Mouse (Mus musculus) heart, postnatal 25 days (tissue): ENCODE measurements around the gene Prkca. TPM values are rescaled to one million over a fixed set of nuclear protein-coding genes. Genes with fewer than 3 reads are reported as not detected.

ENCODE experiments used
- DNase-seq: peaks from one replicate; pipeline ENCODE4 v3.0.0; 2022; ENCODE audit warnings: low spot score
- intact Hi-C: fragments of 180-260 bp; cut with DNase I; formaldehyde crosslinking; loops from one replicate; pipeline ENCODE4 v1.15.1; 2025
- total RNA-seq, 2 experiments: library from RNA; stranded (reverse); gene quantifications; 2 replicates each; pipeline ENCODE4 v1.2.3; 2021

The Prkca gene
- total RNA-seq, 2 experiments from 2014 or later = 39.0 to 39.7 TPM

- intact Hi-C loops = loop anchor here (5.0 kb wide), 1 partner anchor 81 kb away; no protein-coding TSS in a partner anchor
- DNase-seq = no peak
These were observed 95.3 kb downstream of the Prkca start for GRCm38 (mm10) chr11:108248218-108249046.

- no peak for DNase-seq
- intact Hi-C loops = loop anchor here (5.0 kb wide), 1 partner anchor 80 kb away; no protein-coding TSS in a partner anchor
These were observed 96.4 kb downstream of the Prkca start for GRCm38 (mm10) chr11:108247121-108247863.

GRCm38 (mm10) chr11:108246267-108246702, 97.4 kb downstream of the Prkca start:
- no peak for DNase-seq
- intact Hi-C loops = loop anchor here (5.0 kb wide), 1 partner anchor 79 kb away; no protein-coding TSS in a partner anchor

- intact Hi-C loops = no loop called here
These were observed 99.5 kb downstream of the Prkca start for GRCm38 (mm10) chr11:108244241-108244640.

GRCm38 (mm10) chr11:108243633-108244032, 100.1 kb downstream of the Prkca start:
- no peak for DNase-seq
- intact Hi-C loops = no loop called here

More at GRCm38 (mm10) chr11:108244241-108244640, 99.5 kb downstream of the Prkca start:
- no peak for DNase-seq

- DNase-seq = no peak
- intact Hi-C loops = no loop called here
These were observed 102.7 kb downstream of the Prkca start for GRCm38 (mm10) chr11:108240924-108241498.

- intact Hi-C loops = no loop called here
- no peak for DNase-seq
These were observed 104.6 kb downstream of the Prkca start for GRCm38 (mm10) chr11:108239173-108239572.

GRCm38 (mm10) chr11:108236754-108237428, 106.8 kb downstream of the Prkca start:
- intact Hi-C loops = no loop called here
- DNase-seq = no peak

GRCm38 (mm10) chr11:108236195-108236594, 107.5 kb downstream of the Prkca start:
- intact Hi-C loops = no loop called here
- DNase-seq = no peak

GRCm38 (mm10) chr11:108235081-108235703, 108.5 kb downstream of the Prkca start:
- intact Hi-C loops = no loop called here
- DNase-seq = no peak

- intact Hi-C loops = no loop called here
- no peak for DNase-seq
These were observed 110.7 kb downstream of the Prkca start for GRCm38 (mm10) chr11:108233015-108233414.

GRCm38 (mm10) chr11:108230101-108230500, 113.6 kb downstream of the Prkca start:
- DNase-seq = no peak
- intact Hi-C loops = no loop called here

- no peak for DNase-seq
- intact Hi-C loops = no loop called here
These were observed 114.4 kb downstream of the Prkca start for GRCm38 (mm10) chr11:108229176-108229946.

GRCm38 (mm10) chr11:108228497-108228896, 115.2 kb downstream of the Prkca start:
- DNase-seq = no peak
- intact Hi-C loops = no loop called here

- intact Hi-C loops = no loop called here
- DNase-seq = no peak
These were observed 117.5 kb downstream of the Prkca start for GRCm38 (mm10) chr11:108226248-108226647.

- no peak for DNase-seq
- intact Hi-C loops = no loop called here
These were observed 119.3 kb downstream of the Prkca start for GRCm38 (mm10) chr11:108224233-108224973.

- intact Hi-C loops = no loop called here
- DNase-seq = no peak
These were observed 120.0 kb downstream of the Prkca start for GRCm38 (mm10) chr11:108223613-108224232.

- intact Hi-C loops = no loop called here
- DNase-seq = no peak
These were observed 120.6 kb downstream of the Prkca start for GRCm38 (mm10) chr11:108223154-108223553.
